Mouse (Mus musculus) spleen, embryonic (tissue): Measurements from ENCODE around the gene Rtp4.

Experiments
- CTCF ChIA-PET: fragments of 350-600 bp; sonication (Branson Sonifier 250); formaldehyde crosslinking; loops from one replicate; lab custom pipeline; 2022; lab: Charles Lee

The Rtp4 gene

DNA sequence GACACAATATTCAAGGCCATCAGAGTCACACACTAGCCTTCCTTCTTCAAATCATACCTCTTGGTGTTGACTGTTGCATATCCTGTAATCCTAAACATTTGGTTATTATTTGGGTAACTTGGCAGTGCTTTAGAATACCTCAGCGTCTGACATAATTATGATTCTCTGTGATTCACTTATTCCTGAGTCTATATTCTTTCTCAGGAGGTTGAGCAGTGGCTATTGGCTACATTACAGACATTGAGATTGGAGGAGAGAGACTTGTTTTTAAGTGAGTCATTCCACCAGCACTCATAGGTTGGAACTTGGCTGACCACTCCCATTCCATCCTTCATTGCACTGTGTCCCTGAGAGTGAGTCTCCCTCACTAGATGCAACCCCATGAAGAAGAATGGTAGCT, 6.7 kb upstream of the Rtp4 start:
- CTCF ChIA-PET: no interaction called here

DNA sequence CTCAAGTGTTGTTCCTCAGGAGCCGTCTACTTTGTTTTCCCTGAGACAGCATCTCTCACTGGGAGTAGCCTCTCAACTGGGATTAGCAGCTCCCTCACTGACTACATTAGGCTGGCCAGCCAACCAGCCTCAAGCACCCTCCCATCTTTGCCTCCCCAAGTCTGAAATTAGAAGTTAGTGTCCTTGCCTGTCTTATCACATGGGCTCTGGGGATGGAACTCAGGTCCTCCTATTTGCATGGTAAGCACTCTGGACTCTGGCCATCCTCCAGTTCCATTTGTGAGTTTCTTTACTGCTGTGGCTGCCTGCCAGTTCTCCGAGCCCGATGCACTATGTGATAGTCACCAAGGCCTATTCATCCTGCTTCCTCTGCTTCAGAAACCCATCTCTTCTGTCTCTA, 4.3 kb upstream of the Rtp4 start:
- CTCF ChIA-PET: no interaction called here

DNA sequence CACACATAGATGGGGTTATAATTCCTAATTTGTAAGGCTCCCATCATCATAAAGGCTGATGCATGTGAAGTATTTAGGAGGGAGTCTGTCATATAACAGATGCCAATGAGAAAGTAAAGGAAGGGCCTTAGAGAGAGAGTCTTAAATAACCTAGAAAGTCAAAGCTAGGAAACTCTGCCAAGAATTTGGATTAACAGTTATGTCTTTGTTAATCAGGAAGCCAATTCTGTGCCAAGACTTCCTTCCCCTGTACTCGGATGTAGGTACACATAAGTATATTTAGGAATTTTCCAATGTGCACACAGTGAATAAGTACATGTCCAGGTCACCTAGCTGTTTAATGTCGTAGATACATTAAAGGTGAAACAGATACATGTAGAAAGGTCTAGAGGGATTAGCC, 3.5 kb upstream of the Rtp4 start:
- CTCF ChIA-PET: no interaction called here

DNA sequence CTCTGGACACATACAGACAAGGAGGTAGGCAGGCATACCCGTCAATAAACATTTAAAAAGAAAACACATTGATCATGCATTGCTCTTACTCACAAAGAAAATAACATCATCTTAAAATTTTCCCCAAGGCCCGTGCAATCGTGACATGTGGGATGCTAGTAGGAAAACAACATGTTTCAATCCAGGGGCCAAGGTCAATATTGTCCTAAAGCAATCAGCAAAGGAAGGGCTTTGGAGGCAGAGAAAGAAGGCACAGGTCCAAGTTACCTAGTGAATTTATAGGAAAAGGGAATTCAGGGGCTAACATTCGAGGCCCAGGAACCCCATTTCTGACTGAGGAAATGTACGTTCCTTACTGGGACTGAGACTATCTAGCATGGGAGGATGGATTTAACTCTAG, 2.9 kb upstream of the Rtp4 start:
- CTCF ChIA-PET: no interaction called here

DNA sequence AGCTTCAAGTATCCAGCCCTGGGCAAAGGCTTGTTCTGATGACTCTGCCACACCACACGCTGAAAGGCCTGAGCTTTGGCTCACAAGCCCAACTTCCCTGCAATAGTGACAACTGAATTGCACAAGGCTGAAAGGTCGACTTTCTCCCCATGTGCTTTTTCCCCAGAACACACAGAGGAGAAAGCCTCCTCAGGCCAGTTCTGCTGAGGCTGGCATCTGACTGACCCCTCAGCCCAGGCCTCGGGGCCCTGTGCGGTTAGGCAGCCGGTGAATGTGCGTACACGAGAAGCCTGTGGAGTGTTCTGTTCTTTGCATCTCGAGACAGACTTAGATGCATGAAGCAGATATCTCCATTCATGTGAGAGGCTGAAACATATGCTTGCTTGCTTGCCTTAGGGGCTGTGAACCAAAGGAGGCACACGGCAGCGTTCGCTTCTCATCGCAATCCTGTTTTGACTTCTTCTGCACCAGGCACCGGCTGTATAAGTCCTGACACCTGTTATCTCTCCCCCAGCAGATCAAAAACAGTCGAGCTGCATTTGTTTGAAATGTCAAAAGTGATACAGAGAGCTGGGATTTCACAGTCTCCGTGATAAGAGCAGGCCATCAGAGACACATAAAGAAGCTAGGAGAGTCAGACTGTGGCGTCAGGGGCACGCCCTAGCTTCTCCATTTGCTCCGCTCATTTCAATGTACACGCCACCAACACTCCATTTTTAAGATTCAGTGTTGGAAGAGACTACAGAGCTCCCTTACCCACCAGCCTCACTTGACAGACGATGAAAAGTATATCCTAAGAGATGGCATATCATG, 2.1 kb upstream of the Rtp4 start:
- CTCF ChIA-PET: no interaction called here

DNA sequence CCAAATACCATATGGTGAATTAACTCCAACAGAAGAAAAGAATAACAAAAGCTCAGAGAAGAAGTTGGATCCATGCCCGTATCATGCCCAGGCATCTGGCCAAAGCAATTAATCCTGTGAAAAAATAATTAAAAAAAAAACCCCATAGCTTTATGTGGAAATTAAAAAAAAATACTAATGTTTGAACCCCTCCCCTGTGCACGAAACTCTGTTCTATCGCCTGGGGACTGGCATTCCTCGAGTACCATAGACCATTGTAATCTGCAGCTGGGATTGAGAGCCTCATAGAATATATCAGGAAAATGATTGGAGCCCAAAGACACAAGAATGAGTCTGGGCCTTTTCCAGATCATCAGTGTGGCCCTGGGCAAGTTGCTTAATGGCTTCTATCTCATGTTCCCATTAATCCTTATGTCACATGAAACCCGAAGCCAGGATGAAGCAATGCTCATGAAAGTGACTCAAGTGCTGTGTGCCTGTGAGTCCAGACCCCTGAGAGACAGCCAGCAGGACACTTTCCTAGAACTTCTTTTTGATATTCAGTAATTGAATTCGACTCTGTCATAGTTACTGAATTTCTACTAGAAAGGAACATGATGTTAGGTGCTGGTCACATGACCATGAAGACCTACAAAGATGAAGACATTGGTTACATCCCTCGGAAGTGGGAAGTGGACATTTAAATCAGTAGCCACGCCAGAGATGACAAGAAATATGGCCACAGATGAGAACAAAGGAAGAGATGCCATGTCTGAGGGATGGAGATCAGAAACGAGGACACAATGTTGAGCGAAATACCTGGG, 1.3 kb upstream of the Rtp4 start:
- CTCF ChIA-PET: no interaction called here

DNA sequence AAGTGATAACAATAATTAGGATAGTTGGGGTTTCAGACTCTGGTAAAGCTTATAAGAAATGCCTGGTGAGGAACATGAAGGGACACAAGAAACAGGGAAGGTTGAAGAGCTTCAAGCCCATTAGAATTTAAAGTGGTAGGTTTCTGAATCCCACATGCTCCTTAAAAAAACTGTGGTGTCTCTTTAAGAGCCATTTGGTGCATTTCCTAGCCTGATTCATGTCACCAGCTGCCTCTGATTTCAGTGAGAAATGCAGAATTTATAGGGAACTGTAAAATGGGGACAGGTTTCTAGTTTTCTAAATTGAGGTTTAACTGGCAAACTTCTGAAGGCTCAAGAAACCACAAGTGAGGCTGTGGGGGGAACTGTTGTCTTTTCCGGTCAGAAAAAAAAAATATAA, 320 bp upstream of the Rtp4 start:
- CTCF ChIA-PET: no interaction called here

DNA sequence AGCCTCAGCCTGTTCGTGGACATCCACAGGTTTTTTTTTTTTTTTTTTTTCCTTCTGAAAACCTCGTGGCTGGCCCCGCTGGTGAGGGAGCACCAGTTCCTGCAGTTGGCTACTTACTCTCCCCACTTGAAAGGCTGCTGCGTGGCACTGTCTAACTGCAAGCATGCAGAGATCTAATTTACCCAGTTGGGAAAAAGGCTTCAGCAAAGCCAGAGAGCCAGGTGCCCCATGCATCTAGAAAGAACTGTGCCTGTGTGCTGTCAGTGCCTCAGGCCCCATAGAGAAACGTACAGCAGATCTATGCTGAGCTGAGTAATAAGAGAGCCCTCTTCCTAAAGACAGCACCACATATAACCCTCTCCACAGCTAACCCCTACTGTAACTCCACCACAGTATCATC, 1.0 kb downstream of the Rtp4 start:
- CTCF ChIA-PET: interaction anchor here (0.6 kb wide), 2 partner anchors 118 to 1713 kb away, joined by 3 read pairs; no protein-coding TSS in a partner anchor

DNA sequence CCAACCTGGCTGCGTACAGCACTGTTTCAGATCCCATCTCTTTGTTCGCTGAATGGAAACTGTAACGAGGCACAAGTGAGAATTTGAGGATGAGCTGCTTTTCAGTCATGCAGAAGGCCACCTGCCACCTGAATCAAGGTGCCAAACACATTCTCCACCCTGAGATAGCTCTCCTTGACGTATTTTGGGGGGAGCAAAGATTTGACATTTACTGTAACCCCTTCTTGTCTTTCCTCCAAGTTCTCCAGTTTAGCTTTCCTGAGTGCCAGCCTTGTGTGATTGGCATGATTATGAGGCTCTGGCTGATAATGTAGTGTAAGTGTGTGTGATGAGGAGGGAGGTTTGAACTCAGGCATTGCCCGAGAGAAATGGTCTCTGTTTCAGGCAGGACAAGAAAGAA, 2.0 kb downstream of the Rtp4 start:
- CTCF ChIA-PET: interaction anchor here (0.6 kb wide), 1 partner anchor 195 kb away, joined by 3 read pairs; no protein-coding TSS in a partner anchor

DNA sequence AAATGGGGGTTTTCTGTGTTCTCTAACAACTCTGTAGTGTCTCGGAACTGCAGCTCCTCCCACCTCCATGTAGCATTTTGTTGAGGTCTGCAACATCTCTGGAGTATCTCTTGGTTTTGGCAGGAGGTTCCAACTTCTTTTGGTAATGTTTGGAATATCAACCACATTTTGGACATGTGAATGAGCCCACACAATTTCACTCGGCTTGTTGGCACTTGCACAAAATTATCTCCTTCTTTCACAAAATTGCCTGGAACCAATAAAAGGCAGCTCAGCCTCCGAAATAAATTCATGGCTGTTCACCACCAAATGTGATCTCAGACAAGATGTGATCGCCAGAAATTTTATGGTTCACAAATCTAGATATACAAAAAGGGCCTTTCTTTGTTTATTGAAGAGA, 9.1 kb downstream of the Rtp4 start:
- CTCF ChIA-PET: no interaction called here

DNA sequence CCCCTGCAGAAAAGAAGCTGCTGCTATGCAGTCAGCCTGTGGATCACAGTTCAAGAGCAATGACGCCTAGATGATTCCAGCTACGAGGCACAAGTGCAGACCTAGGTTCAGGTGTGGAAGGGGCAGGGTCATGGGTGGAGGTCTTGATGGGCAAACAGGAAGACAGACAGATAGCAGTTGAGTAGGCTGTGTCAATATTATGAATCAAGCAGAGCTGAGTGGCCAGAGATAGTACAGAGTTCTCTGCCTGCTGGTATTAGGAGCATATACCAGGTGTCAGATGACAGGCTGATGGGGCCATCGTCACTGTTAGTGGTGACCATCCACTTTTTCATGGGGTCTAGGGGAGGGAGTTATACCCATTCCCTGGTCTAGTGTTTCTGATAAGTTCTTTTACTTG, 13.6 kb downstream of the Rtp4 start:
- CTCF ChIA-PET: no interaction called here

DNA sequence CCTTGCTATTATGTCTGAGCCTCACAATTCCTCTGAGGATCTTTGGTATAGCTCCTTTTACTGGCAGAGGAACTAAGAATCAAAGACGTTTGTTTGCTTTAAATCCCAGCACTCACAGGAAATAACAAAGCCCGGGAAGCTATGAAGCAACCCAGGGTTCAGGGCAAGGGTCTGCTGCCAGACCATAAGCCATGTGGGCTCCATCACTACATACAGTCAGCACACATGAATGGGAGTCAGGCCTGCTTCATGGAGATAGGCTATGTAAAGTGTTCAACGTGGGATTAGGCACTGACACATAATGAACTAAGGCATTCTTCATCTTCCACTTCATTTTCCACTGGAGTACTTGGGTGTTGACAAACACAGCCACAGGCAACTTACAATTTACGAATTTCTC, 21.0 kb downstream of the Rtp4 start:
- CTCF ChIA-PET: no interaction called here

DNA sequence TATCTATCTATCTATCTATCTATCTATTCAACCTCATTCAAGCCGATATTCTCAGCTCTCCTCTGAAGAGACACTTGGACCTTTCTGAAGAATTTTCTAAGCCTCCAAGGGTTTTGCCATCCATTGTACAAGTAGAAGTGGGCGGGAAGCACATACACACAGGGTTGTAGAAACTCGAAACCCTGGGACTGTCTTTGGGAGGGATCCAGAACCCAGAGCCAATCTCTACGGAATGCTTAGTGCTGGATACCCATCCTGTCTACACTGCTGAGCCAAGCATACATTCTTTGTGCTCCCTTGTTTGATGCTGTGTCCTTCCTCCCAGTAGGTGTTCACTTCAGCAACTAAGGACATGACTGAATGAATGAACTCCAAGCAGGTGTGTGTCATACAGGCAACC, 22.8 kb downstream of the Rtp4 start:
- CTCF ChIA-PET: no interaction called here

DNA sequence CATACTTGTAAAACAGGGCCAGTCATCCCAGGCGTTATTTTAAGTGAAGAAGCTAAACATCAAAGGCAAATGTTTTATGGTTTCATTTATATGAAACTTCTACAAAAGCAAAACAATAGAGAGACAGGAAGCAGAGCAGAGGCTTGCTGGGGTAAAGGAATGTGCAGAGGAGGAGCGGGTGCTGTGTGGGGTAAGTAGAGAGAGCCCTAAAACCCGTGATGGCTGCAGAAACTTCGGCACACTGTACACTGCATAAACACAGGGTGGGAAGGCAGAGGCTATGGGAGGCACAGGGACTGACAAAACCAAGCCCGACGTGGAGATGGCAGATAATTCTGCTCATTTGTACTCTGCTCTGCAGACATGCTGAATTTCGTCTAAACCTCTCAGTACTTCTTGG, 24.3 kb downstream of the Rtp4 start:
- CTCF ChIA-PET: interaction anchor here (0.6 kb wide), 1 partner anchor 79 kb away, joined by 17 read pairs; no protein-coding TSS in a partner anchor

DNA sequence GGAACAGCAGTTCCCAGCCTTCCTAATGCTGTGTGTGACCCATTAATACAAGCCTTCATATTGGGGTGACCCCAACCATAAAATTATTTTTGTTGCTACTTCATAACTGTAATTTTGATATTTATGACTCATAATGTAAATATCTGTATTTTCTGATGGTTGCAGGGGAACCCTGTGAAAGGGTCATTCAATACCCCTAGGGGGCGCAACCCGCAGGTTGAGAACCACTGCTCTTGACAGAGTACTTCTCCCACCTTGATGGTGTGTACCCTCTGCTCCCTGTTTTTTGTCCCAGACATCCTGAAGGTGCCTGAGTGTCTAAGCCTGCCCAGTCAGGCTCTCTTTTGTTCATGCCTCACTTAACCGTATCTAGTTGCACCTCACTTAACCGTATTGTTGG, 27.7 kb downstream of the Rtp4 start:
- CTCF ChIA-PET: no interaction called here

DNA sequence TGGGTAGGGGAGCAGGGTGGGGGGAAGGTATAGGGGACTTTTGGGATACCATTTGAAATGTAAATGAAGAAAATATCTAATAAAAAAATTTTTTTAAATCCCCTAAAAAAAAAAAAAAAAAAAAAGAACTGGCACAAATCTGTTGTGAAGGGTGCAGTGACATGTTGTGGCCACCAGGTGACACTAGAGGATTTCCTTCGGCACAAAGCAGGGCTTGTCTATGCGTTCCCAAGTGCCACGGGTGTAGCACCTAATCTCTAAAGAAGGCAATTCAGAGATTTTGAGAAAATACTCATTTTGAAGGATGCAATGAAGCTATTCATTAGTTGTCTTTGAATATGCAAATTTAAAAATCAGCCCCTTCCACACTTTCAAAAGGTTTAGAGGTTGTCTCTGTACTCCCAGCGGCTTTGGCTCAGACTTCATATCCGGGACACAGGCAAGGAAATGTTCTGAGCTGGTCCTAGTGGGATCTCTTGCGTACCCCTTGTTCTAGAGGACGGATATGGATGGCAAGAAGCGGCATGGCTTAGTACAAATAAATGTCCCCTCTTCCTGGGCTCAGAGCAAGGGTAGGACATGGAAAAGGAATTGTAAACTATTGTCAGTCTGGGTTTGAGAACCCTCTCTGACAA, 30.4 kb downstream of the Rtp4 start:
- CTCF ChIA-PET: interaction anchor here (3.2 kb wide), 1 partner anchor 347 kb away, joined by 24 read pairs; no protein-coding TSS in a partner anchor

DNA sequence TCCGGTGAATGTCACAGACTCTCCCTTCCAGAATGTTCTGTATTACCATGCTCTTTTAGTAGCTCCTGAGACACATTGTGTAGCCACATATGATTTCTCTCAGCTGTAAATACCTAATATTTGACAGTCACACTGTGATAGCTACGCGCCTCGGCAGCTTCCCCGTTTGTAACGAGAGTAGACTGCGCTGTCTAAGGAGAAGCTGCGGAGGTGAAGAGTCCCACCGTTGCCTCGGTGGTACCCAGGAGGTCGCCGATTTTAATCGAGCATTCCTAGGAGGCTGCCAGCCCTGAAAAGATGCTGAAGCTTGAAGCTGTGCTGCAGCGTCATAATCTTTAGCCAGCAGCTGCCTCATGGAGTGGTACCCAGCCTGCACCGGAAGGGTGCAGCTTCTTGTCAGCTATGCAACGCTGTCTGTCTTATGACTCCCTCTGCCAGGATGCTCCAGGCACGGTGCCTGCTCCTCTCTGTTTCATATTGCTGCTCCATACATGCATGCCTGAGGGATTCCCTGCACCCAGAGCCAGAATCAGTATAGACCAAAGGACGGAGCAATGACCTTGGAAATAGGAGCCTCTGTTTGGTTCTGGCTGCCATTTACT, 31.0 kb downstream of the Rtp4 start:
- CTCF ChIA-PET: interaction anchor here (3.2 kb wide), 1 partner anchor 347 kb away, joined by 24 read pairs; no protein-coding TSS in a partner anchor

DNA sequence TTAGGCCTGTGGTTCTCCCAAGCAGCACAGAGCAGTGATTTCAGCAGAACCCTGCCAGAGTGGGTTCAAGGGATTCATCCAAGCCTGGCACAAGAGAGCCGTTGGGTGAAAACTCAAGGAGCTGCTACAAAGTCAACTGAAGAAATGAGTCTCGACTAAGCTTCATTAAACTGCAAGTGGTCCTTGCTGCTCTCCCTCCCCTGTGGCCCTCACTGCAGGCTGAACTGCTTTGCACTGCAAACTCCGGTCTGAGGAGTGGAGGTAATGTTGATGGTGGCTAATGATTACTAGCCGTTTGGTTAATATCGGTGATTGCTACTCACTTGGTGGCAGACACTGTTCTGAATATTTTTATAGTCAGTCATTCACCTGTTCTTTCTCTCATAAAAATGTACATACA, 34.6 kb downstream of the Rtp4 start:
- CTCF ChIA-PET: no interaction called here

DNA sequence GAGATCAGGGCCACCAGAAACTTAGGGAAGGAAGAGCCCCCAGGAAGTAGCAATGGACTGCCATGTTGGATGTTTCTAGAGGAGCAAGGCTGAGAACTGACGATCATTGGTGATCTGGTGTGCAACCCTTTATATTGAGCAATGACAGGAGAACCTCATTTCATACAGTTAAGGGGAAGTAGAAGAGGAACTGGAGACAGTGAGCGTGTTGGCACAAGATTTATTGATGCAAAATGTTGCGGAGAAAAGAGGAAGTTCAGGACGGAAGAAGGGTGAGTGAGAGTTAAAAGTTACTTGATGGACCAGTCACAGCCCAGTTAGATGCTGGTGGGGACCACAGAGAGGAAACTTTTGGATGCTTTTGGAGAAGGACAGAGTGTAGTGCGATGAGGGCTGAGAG, 37.1 kb downstream of the Rtp4 start:
- CTCF ChIA-PET: no interaction called here

DNA sequence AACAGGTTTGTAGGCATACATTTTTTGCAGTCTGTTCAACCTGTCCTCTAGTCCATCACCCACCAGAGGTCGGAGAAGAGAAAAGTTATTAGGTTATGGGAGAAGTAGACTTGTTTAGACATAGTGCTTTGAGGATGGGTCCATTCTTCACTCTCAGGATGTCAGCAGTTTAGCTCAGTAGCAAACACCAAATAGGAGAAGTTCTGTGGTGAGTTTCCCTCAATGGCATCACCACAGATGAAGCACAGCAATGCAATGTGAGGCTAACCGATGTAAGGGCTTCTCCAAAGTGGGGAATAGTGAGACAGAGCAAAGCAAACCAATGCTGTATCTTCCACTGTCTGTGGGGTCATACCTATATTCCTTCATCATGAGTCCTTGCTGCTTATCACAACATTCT, 37.6 kb downstream of the Rtp4 start:
- CTCF ChIA-PET: no interaction called here

DNA sequence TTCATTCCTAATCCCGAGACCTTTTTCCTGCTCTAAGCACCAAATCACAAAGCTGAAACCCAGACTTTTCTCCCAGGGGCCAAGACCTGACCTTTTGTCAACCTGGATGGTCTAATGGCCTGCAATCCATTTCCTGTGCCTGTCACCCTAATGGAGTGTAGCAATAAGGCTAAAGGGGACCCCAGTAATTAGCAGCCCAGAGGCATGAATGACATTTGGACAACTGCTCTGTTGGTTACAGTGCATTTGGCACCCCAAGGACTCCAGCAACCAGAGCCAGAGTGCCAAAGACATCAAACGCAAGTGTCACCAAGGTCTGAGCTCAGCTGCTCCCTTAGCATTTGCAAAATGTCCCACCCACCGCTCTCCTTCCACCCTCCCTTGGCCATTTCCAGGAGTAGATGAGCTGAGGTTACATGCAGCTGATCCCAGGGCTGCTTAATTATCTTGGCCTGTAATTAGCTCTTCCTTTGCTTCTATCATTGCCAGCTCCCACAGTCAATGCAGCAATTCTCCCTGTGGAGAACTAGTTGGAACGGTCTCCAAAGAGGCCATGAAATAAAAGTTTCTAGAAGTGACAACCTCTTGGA, 48.4 kb downstream of the Rtp4 start:
- CTCF ChIA-PET: no interaction called here

DNA sequence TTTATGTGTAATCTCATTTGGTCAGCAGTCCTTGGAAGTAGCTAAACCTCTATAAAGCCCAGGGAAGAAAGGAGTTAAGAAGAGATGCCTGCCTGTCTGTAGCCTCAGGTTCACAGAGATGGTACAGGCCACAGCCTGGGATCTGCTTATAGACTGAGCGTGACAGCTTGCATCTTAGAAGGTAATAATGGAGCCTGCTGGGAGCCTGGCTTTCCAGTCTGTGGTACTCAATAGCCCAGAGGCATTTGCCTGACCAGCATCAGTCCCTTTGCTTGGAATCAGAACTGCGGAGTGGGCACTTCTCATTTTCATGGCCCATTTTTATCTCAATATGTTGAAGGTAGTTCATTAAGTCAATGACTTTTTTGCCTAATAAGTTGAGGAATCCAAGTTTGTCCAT, 54.5 kb downstream of the Rtp4 start:
- CTCF ChIA-PET: no interaction called here
